24 mouse cellular contexts compared by ENCODE assay signal in the genomic region with DNA sequence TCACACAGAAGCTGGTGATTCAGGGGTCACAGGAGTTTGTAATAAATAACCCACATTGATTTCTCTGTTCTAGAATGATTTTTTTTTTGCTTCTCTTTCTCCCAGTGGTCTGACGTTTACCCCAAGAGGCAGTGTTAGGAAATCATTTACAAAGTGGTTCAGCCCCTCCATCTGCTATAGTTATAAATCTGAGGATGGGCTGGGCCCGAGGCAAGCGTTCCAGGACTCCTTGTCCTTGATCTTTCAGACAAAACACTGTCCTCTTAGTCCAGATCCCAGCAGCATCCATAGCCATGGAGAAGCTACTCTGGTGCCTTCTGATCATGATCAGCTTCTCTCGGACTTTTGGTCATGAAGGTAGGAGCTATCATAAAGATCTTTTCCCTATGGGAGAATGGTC. TPM values are rescaled to one million over a fixed set of nuclear protein-coding genes. Genes with fewer than 3 reads are reported as not detected.
DNase-seq lines count a peak whose midpoint lies in the region; ATAC-seq and TF ChIP-seq lines count a peak whose summit lies in the region.
"Had no signal": no experiment of that assay in that cellular context is flagged by ENCODE, and none has a peak within 500 bp of the region (broad histone marks: within the 10 kb centered on the region; RNA-seq: fewer than 3 reads in every experiment).

A gene (plus strand): TSS at position 212 of the 400 bp plus-strand sequence.

- H3K27ac ChIP-seq in intestine, embryonic 14.5 days (ENCODE audit: low read depth): no peak within 1 kb of the TSS
- no peak within 1 kb of the TSS for H3K27ac ChIP-seq in intestine, postnatal 0 days (ENCODE audit: low read depth, low read length)
- H3K27ac ChIP-seq in intestine, embryonic 16.5 days (ENCODE audit: low read length): no peak within 1 kb of the TSS
- peak within 1 kb of the TSS; percentile 48; the same call in 1 of the 2 replicates for H3K27ac ChIP-seq in liver, embryonic 15.5 days (replicated peaks)
- no peak within 1 kb of the TSS for H3K27ac ChIP-seq in midbrain, embryonic 15.5 days
- H3K27ac ChIP-seq: embryonic facial prominence, embryonic 13.5 days; forebrain, embryonic 12.5 days; heart, adult 2 months; heart, embryonic 15.5 days; hindbrain, embryonic 10.5 days; hindbrain, embryonic 14.5 days had no signal

- DNase-seq in intestine, embryonic 14.5 days (ENCODE audit: low spot score): no peak
- DNase-seq: cerebellum, adult 11-12 months; cerebellum, adult 9-10 months; cerebellum, postnatal 36 days; gastrocnemius, postnatal 10 days; heart, adult 2 months; heart, postnatal 14 days had no signal

- H3K4me2 ChIP-seq in intestine, embryonic 14.5 days (ENCODE audit: low read length): peak within 1 kb of the TSS; percentile 8; the same call in 1 of the 2 replicates
- H3K4me2 ChIP-seq in intestine, postnatal 0 days (replicated peaks; ENCODE audit: low read depth): no peak within 1 kb of the TSS
- H3K4me2 ChIP-seq in intestine, embryonic 16.5 days (ENCODE audit: low read depth, low read length): no peak within 1 kb of the TSS
- H3K4me2 ChIP-seq in liver, embryonic 15.5 days: peak within 1 kb of the TSS; percentile 45
- no peak within 1 kb of the TSS for H3K4me2 ChIP-seq in midbrain, embryonic 15.5 days
- H3K4me2 ChIP-seq: embryonic facial prominence, embryonic 13.5 days; forebrain, embryonic 12.5 days; heart, embryonic 11.5 days; heart, embryonic 15.5 days; hindbrain, embryonic 14.5 days had no signal

- no peak for TF ChIP-seq CTCF in intestine, postnatal 0 days (IDR thresholded peaks at IDR 0.05; ENCODE audit: low read depth)

- H3K36me3 ChIP-seq in intestine, embryonic 14.5 days (ENCODE audit: control insufficient read depth, insufficient read depth, low read length): no peaks in the 10 kb centered on the region
- H3K36me3 ChIP-seq in intestine, postnatal 0 days (ENCODE audit: control insufficient read depth, insufficient read depth): no peaks in the 10 kb centered on the region
- no peaks in the 10 kb centered on the region for H3K36me3 ChIP-seq in intestine, embryonic 16.5 days (ENCODE audit: control insufficient read depth, insufficient read depth, low read length)
- no peaks in the 10 kb centered on the region for H3K36me3 ChIP-seq in liver, embryonic 15.5 days (replicated peaks)
- no peaks in the 10 kb centered on the region for H3K36me3 ChIP-seq in midbrain, embryonic 15.5 days (replicated peaks)
- H3K36me3 ChIP-seq: embryonic facial prominence, embryonic 13.5 days; forebrain, embryonic 12.5 days; heart, embryonic 15.5 days; hindbrain, embryonic 10.5 days had no signal

- no peak for ATAC-seq in intestine, embryonic 14.5 days (replicated peaks; ENCODE audit: low FRiP score, low TSS enrichment, low read depth)
- no peak for ATAC-seq in intestine, postnatal 0 days
- ATAC-seq in intestine, embryonic 16.5 days: peak; percentile 48; the same call in 1 of the 2 replicates
- ATAC-seq in liver, embryonic 15.5 days (ENCODE audit: insufficient read depth): peak; percentile 57; the same call in 1 of the 2 replicates
- ATAC-seq in monocyte, adult 5-6 weeks (replicated peaks; ENCODE audit: insufficient number of reproducible peaks, low FRiP score, low TSS enrichment, poor library complexity, severe bottlenecking): no peak
- no peak for ATAC-seq in midbrain, embryonic 15.5 days (replicated peaks)
- ATAC-seq: activated CD4-positive, CD25-positive, alpha-beta regulatory T cell, adult 4 months; forebrain, embryonic 16.5 days; Patski had no signal

- 42% methylated on average over 4 of the region's 4 CpGs for WGBS in intestine, embryonic 14.5 days
- WGBS in intestine, postnatal 0 days: 31% methylated on average over 4 of the region's 4 CpGs
- 46% methylated on average over 4 of the region's 4 CpGs for WGBS in intestine, embryonic 16.5 days
- WGBS in liver, embryonic 15.5 days (ENCODE audit: insufficient replicate concordance): 56% methylated on average over 4 of the region's 4 CpGs
- WGBS in midbrain, embryonic 15.5 days: 80% methylated on average over 4 of the region's 4 CpGs

- no peaks in the 10 kb centered on the region for H3K9me3 ChIP-seq in intestine, embryonic 14.5 days (ENCODE audit: control insufficient read depth, low read length)
- H3K9me3 ChIP-seq in intestine, postnatal 0 days (ENCODE audit: control insufficient read depth): no peaks in the 10 kb centered on the region
- no peaks in the 10 kb centered on the region for H3K9me3 ChIP-seq in intestine, embryonic 16.5 days (ENCODE audit: control insufficient read depth, low read length)
- H3K9me3 ChIP-seq in liver, embryonic 15.5 days (replicated peaks): no peaks in the 10 kb centered on the region
- no peaks in the 10 kb centered on the region for H3K9me3 ChIP-seq in midbrain, embryonic 15.5 days
- H3K9me3 ChIP-seq: embryonic facial prominence, embryonic 13.5 days; forebrain, embryonic 12.5 days; heart, embryonic 15.5 days; hindbrain, embryonic 10.5 days had no signal

- H3K4me1 ChIP-seq in intestine, embryonic 14.5 days (replicated peaks; ENCODE audit: control insufficient read depth, insufficient read depth, low read length): no peaks in the 10 kb centered on the region
- H3K4me1 ChIP-seq in intestine, postnatal 0 days (replicated peaks; ENCODE audit: control insufficient read depth, insufficient read depth, low read length): no peaks in the 10 kb centered on the region
- H3K4me1 ChIP-seq in intestine, embryonic 16.5 days (ENCODE audit: control insufficient read depth, insufficient read depth, low read length): no peaks in the 10 kb centered on the region
- H3K4me1 ChIP-seq in liver, embryonic 15.5 days (replicated peaks): no peaks in the 10 kb centered on the region
- H3K4me1 ChIP-seq in midbrain, embryonic 15.5 days: no peaks in the 10 kb centered on the region
- H3K4me1 ChIP-seq: embryonic facial prominence, embryonic 13.5 days; forebrain, embryonic 12.5 days; heart, embryonic 15.5 days; hindbrain, embryonic 10.5 days had no signal

- H3K9ac ChIP-seq in intestine, embryonic 14.5 days (ENCODE audit: low read length): no peak within 1 kb of the TSS
- no peak within 1 kb of the TSS for H3K9ac ChIP-seq in intestine, postnatal 0 days (ENCODE audit: low read depth, low read length)
- no peak within 1 kb of the TSS for H3K9ac ChIP-seq in intestine, embryonic 16.5 days (ENCODE audit: low read depth, low read length)
- H3K9ac ChIP-seq in liver, embryonic 15.5 days: no peak within 1 kb of the TSS
- H3K9ac ChIP-seq in midbrain, embryonic 15.5 days: no peak within 1 kb of the TSS
- H3K9ac ChIP-seq: embryonic facial prominence, embryonic 13.5 days; forebrain, embryonic 12.5 days; heart, embryonic 15.5 days; hindbrain, embryonic 14.5 days had no signal

- H3K27me3 ChIP-seq in intestine, embryonic 14.5 days (replicated peaks; ENCODE audit: control insufficient read depth, insufficient read depth, low read length): no peaks in the 10 kb centered on the region
- H3K27me3 ChIP-seq in intestine, postnatal 0 days (replicated peaks; ENCODE audit: control insufficient read depth, insufficient read depth, low read length): no peaks in the 10 kb centered on the region
- no peaks in the 10 kb centered on the region for H3K27me3 ChIP-seq in intestine, embryonic 16.5 days (replicated peaks; ENCODE audit: control insufficient read depth, insufficient read depth, low read length)
- H3K27me3 ChIP-seq in liver, embryonic 15.5 days: no peaks in the 10 kb centered on the region
- no peaks in the 10 kb centered on the region for H3K27me3 ChIP-seq in midbrain, embryonic 15.5 days (replicated peaks)
- H3K27me3 ChIP-seq: CH12.LX; embryonic facial prominence, embryonic 13.5 days; forebrain, embryonic 12.5 days; heart, embryonic 15.5 days; Patski had no signal

- no peak within 1 kb of the TSS for H3K4me3 ChIP-seq in intestine, embryonic 14.5 days (ENCODE audit: low read depth, low read length)
- H3K4me3 ChIP-seq in intestine, postnatal 0 days (ENCODE audit: low read depth, low read length): no peak within 1 kb of the TSS
- no peak within 1 kb of the TSS for H3K4me3 ChIP-seq in intestine, embryonic 16.5 days (ENCODE audit: low read length)
- H3K4me3 ChIP-seq in liver, embryonic 15.5 days (replicated peaks): peak within 1 kb of the TSS; percentile 29
- no peak within 1 kb of the TSS for H3K4me3 ChIP-seq in midbrain, embryonic 15.5 days
- H3K4me3 ChIP-seq: embryonic facial prominence, embryonic 13.5 days; forebrain, embryonic 12.5 days; heart, adult 2 months; heart, embryonic 15.5 days; hindbrain, embryonic 10.5 days had no signal

RNA-seq across cellular contexts. Expression of the gene that starts here (rescaled TPM):
- 1.9 and 2.5 TPM in 2 replicates for polyA plus RNA-seq in intestine, embryonic 14.5 days (2014; fragmentation: Nextera tagmentation; extraction: Ambion mirVana)
- polyA plus RNA-seq in intestine, postnatal 0 days (2015; fragmentation: Nextera tagmentation; extraction: Ambion mirVana): 0.12 and 0.17 TPM in 2 replicates
- 1.1 and 1.3 TPM in 2 replicates for polyA plus RNA-seq in intestine, embryonic 16.5 days (2015; fragmentation: Nextera tagmentation; extraction: Ambion mirVana)
- polyA plus RNA-seq in liver, embryonic 15.5 days (2015; fragmentation: Nextera tagmentation; extraction: Ambion mirVana): 57.7 and 71.8 TPM in 2 replicates
- total RNA-seq in monocyte, adult 5-6 weeks (2017): not detected in 3 replicates
- 0.13 TPM in 1 of 2 replicates, not detected in the other for polyA plus RNA-seq in midbrain, embryonic 15.5 days (2015; fragmentation: Nextera tagmentation; extraction: Ambion mirVana)
- total RNA-seq: adrenal gland, adult 18-20 months; CH12.LX; heart, adult 2 months; heart, postnatal 14 days had no signal
- polyA plus RNA-seq: activated CD4-positive, CD25-positive, alpha-beta regulatory T cell, adult 4 months; embryonic facial prominence, embryonic 13.5 days; forebrain, embryonic 12.5 days; forebrain, embryonic 16.5 days; frontal cortex, adult 2 months; heart, adult 2 months; heart, embryonic 15.5 days had no signal

Comparison
In these comparisons a context has a peak if more than half of its experiments do, and no peak if none do; other contexts are left out.
1. RNA of the gene that starts here (polyA plus RNA-seq): 57.7 to 71.8 TPM in liver, embryonic 15.5 days; 1.9 to 2.5 TPM in intestine, embryonic 14.5 days, 1.1 to 1.3 TPM in intestine, embryonic 16.5 days, 0.12 to 0.17 TPM in intestine, postnatal 0 days and 0.13 TPM in midbrain, embryonic 15.5 days; every median in the first group is over 10 times any median in the second.
2. ATAC-seq: peak in intestine, embryonic 16.5 days (single experiment) and liver, embryonic 15.5 days (single experiment); none in intestine, embryonic 14.5 days (single experiment), intestine, postnatal 0 days (single experiment), monocyte, adult 5-6 weeks (single experiment) and midbrain, embryonic 15.5 days (single experiment).
3. H3K4me2 ChIP-seq: peak in intestine, embryonic 14.5 days (single experiment) and liver, embryonic 15.5 days (single experiment); none in intestine, postnatal 0 days (single experiment), intestine, embryonic 16.5 days (single experiment) and midbrain, embryonic 15.5 days (single experiment).